Mouse (Mus musculus): ENCODE results near the gene Lrrc55. TPM values are rescaled to one million over a fixed set of nuclear protein-coding genes. Genes with fewer than 3 reads are reported as not detected.

The Lrrc55 gene
- total RNA-seq, 1 experiment from 2014 or later, result 15.8 TPM

- DNase-seq, result no peak
These were observed 64.8 kb downstream of the Lrrc55 start for GRCm38 (mm10) chr2:85132204-85132603.

- DNase-seq, result no peak
These were observed 65.3 kb downstream of the Lrrc55 start for GRCm38 (mm10) chr2:85131724-85132123.

DNA sequence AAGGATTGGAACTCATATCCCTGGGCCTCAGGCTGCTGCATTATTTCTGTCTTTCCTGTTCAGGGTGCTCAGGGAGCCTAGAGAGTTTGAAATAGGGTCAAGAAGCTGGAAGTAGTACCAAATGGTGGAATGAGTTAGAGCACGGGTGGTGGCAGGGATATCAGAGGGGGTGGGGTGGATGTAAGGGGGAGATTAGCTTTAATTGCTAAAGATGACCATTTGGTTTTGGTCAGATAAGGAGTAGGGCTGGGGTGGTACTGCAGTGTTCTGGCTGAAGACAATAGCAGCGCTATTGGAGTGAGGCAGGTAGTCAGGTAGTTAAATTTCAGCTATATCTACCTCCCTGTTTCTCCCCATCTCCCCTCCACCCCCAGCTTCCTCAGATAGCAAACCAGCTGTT is 65.8 kb downstream of the Lrrc55 start:
- DNase-seq, result no peak

- no peak for DNase-seq
These were observed 67.5 kb downstream of the Lrrc55 start for GRCm38 (mm10) chr2:85129496-85129971.

- DNase-seq, result peak; percentile 74
These were observed 73.0 kb downstream of the Lrrc55 start for GRCm38 (mm10) chr2:85123869-85124535.

DNA sequence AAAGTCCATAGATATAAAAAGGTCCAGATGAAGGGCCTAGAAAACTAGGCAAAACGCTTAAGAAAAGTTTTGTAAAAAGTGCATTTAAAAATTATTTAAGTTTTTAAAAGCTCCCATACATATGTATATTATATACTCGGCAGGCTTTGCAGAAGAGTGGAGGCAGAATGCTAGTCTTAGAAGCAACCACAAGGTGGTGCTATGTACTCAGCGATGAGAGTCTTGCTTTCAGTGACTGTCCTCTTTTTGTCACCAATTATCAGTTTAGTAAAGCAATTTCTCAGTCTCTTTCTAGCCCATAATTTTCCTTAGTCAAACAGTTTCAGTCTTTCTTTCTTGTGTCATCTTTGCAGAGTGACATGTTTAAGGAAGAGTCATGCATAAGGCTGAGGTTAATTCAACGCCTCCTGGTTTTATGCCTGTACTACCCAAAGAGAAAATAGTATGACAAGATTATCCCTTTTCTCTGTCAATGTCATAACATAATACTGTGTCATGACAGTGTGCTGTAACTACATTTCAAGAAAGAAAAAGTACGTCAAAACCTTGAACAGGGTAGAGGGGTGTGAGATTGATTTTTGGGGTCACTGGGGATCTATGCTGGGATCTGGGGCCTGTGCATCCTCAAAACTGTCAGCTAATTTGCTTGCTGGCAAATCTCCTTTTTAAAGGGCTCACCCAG is 73.7 kb downstream of the Lrrc55 start:
- no peak for DNase-seq

Other genes starting within 250 kb of the Lrrc55 start
- not detected in 2 replicates for gene Prg2, start 216.7 kb downstream of the Lrrc55 start, total RNA-seq (2021)
- gene Prg3, start 209.0 kb downstream of the Lrrc55 start, total RNA-seq (2021), result not detected in 2 replicates
- 132 and 136 TPM in 2 replicates for gene Ssrp1, start 160.0 kb downstream of the Lrrc55 start, total RNA-seq (2021)
- 0.76 and 2.2 TPM in 2 replicates for gene P2rx3, start 159.7 kb downstream of the Lrrc55 start, total RNA-seq (2021)
- gene Tnks1bp1, start 149.2 kb downstream of the Lrrc55 start, total RNA-seq (2021), result 80.1 and 137 TPM in 2 replicates
- gene Aplnr, start 61.0 kb downstream of the Lrrc55 start, total RNA-seq (2021), result 45.1 and 46.7 TPM in 2 replicates
- gene Olfr987, start 142.1 kb upstream of the Lrrc55 start, total RNA-seq (2021), result not detected in 2 replicates
- gene Olfr988, start 166.0 kb upstream of the Lrrc55 start, total RNA-seq (2021), result not detected in 2 replicates
- not detected in 2 replicates for gene Olfr992, start 212.3 kb upstream of the Lrrc55 start, total RNA-seq (2021)
- not detected in 2 replicates for gene Olfr993, start 217.7 kb upstream of the Lrrc55 start, total RNA-seq (2021)
- not detected in 2 replicates for gene Olfr994, start 239.3 kb upstream of the Lrrc55 start, total RNA-seq (2021)
- not detected in 2 replicates for gene Olfr995, start 246.4 kb upstream of the Lrrc55 start, total RNA-seq (2021)